Mouse (Mus musculus): ENCODE measurements around the gene Thyn1. TPM values are rescaled to one million over a fixed set of nuclear protein-coding genes. Genes with fewer than 3 reads are reported as not detected.
A peak's percentile ranks its signal among the peaks of the same experiment; 100 is the strongest.

Gene Thyn1
- polyA plus RNA-seq, 1 experiment = 50.3 TPM

DNA sequence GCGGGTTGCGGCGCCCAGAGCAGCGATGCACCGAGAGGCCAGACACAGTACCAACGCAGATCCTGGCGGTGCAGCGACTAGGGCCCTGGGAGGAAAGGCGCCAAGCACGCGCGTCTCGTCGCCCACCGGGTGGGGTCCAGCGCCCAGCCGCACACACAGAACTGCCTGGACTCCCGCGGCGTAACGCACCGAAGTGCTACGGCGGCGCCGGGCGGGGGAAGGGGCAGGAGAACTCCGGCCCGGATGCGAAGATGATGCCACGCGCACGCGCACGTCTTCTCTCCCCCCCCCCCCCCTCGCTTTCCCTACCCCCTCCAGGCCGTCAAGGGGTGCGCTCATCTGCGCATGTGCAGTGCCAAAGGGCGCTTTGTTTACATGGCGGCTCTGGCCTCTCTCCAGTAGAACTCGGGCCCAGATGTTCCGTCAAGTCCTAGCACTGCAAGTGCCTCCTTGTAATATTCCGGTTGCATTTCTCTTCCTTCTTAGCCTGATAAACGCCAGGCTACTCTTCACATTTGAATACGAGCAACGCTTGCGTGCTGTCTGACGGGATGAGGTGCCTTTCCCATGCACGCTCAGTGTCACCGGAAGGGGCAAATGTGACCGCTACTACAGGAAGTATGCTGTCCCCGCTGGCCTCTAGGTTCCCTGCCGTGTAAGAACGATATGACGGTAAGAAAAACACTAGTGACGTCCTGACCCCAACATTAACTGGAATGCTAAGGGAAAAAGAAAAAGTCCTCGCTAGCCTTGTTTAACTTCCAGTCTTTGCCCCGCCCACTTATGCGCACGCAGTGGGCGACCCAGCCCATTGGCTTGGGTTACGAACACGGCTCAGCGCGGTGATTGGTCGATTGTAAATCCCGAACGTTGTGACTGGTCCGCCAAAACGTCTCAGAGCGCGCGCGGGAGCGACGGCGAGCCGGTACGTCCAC lies 30.6 kb downstream of the Thyn1 start, which contains the start of the genes Vps26b and Ncapd3:
Gene Vps26b, minus strand, starts transcription at position 238 of the 935 bp plus-strand sequence.
Gene Ncapd3, plus strand, starts transcription at position 348 of the 935 bp plus-strand sequence.
- peak; percentile 89 for DNase-seq (ENCODE audit: low spot score)

- no peak for DNase-seq (ENCODE audit: low spot score)
These were observed 31.2 kb downstream of the Thyn1 start for GRCm38 (mm10) chr9:27030763-27031100.

DNA sequence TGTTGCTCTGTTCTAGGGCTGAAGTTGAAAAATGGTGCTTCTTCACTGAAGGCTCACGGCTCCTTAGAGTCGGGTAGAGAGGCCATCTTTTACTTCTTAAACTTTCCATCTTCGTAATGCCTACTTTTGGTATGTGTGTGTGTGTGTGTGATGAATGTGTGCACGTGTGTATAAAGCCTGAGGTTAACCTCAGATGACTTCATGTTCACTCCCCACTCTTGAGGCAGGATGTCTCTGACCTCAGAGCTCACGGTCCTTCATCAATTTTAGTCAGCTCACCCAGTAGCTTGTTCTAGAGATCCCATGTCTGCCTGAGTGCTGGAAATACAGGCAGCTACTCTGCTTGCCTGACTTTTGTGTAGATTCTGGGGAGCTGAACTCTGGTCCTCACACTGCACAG lies 44.4 kb downstream of the Thyn1 start:
- DNase-seq (ENCODE audit: low spot score) = no peak

GRCm38 (mm10) chr9:27049492-27049891 lies 50.0 kb downstream of the Thyn1 start:
- DNase-seq (ENCODE audit: low spot score) = no peak

Other genes with a start within 250 kb of the Thyn1 start
- 33.1 and 48.0 TPM in 2 replicates for gene Glb1l2, start 193.2 kb upstream of the Thyn1 start, polyA plus RNA-seq (2012; rRNA removed)
- gene Glb1l3, start 138.8 kb upstream of the Thyn1 start, polyA plus RNA-seq (2012; rRNA removed) = 0.17 and 0.41 TPM in 2 replicates
- gene Gm1110, start 76.6 kb upstream of the Thyn1 start, polyA plus RNA-seq (2012; rRNA removed) = 0.13 and 0.21 TPM in 2 replicates
- gene Acad8, start 144 bp upstream of the Thyn1 start, polyA plus RNA-seq (2012; rRNA removed) = 37.3 and 49.8 TPM in 2 replicates
- gene Vps26b, start 30.4 kb downstream of the Thyn1 start, polyA plus RNA-seq (2012; rRNA removed) = 35.0 and 38.6 TPM in 2 replicates
- gene Ncapd3, start 30.5 kb downstream of the Thyn1 start, polyA plus RNA-seq (2012; rRNA removed) = 21.3 and 30.1 TPM in 2 replicates
- 60.4 and 62.0 TPM in 2 replicates for gene Jam3, start 155.7 kb downstream of the Thyn1 start, polyA plus RNA-seq (2012; rRNA removed)